Mouse (Mus musculus) olfactory bulb, adult 2 months (tissue): ENCODE results near the gene Snd1.

Source experiments
- CTCF ChIP-seq: fragments of 200-500 bp; IDR thresholded peaks from 2 replicates; pipeline ENCODE4 v1.5.1; 2012; ENCODE audit warnings: low read depth, mild to moderate bottlenecking, low read length, moderate library complexity; ENCODE audit not compliant: insufficient read depth
- POLR2A ChIP-seq: fragments of 200-500 bp; IDR thresholded peaks from 2 replicates; pipeline ENCODE4 v1.6.1; 2012; ENCODE audit warnings: mild to moderate bottlenecking, low read depth, low read length, moderate library complexity; ENCODE audit not compliant: insufficient read depth

DNA sequence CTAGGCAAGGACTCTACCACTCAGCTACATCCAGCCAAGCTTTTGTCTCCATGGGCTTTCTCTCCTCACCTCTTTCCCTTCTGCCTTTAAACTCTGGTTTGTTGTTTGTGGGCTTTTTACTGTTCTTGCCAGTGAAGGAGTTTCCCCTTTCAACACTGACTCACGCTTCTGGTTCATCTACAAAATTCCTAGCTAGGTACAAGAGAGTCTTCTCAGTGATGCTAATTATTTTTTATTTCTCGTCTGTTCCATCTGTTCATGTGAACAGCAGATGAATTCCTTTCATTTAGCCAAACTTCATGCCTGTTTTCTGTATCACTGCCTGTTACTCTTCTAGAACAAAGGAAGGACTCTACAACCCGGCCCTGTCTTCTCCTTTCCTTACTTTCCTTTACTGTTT lies 141.0 kb downstream of the Snd1 start:
- TF ChIP-seq CTCF (no peak), POLR2A (no peak)
